Mouse (Mus musculus): ENCODE data around the gene Bmpr1a. TPM values are rescaled to one million over a fixed set of nuclear protein-coding genes. Genes with fewer than 3 reads are reported as not detected.
A peak's percentile ranks its signal among the peaks of the same experiment; 100 is the strongest.
"Not testable (repeated sequence)": the region's sequence is repeated elsewhere in the genome, so short reads cannot be mapped to it uniquely, and the experiment has no call there.

The Bmpr1a gene
- polyA plus RNA-seq, 1 experiment from 2014 or later = 25.5 TPM

DNA sequence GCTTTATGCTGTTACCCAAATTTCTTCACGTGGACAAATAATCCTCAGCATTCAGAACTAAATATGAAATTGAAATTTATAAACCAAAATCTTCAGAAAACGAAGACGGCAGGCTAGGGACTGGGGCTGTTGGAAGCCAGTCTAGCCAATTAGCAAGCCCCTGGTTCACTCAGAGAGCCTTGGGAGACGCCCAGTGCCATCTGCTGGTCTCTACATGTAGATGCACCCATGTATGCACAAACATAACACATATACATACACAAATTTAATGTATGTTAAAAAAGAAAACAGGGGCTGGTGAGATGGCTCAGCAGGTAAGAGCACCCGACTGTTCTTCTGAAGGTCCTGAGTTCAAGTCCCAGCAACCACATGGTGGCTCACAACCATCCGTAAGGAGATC, 56.5 kb downstream of the Bmpr1a start:
- Histone ChIP-seq H3K27me3 (no peaks in the 10 kb centered on the region), H3K4me3 (no peak overlapping the region), H3K27ac (no peak overlapping the region), H3K36me3 (ENCODE audit: poor library complexity, severe bottlenecking) (peaks cover 30% of the 10 kb centered on the region), H3K9ac (no peak overlapping the region), H3K4me1 (peaks cover 3% of the 10 kb centered on the region; the same call in 1 of the 2 replicates), H3K9me3 (replicated peaks) (no peaks in the 10 kb centered on the region), H3K4me2 (no peak overlapping the region)
- ATAC-seq = no peak
- 95% methylated on average over 6 of the region's 6 CpGs for WGBS

DNA sequence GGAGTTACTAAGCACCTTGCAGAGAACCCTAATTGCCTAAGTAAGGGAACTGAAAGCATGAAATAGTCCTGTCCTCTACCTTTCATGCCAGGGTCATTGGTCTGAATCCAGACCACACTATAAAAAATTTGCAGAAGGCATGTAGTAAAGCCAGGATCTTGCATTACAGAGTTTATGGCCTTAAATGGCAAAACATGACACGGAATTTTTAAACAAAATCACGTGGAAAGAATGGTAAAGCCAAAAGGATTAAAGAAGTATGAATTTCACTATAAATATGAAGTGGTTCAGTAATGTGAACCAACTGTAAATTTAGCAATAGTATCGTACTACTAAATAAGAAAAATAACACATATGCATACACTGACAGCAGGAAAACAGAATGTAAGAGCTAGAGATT, 57.8 kb downstream of the Bmpr1a start:
- Histone ChIP-seq H3K9me3 (replicated peaks) (no peaks in the 10 kb centered on the region), H3K4me2 (no peak overlapping the region), H3K36me3 (ENCODE audit: poor library complexity, severe bottlenecking) (peaks cover 40% of the 10 kb centered on the region), H3K27me3 (no peaks in the 10 kb centered on the region), H3K9ac (no peak overlapping the region), H3K27ac (no peak overlapping the region), H3K4me1 (peaks cover 3% of the 10 kb centered on the region; the same call in 1 of the 2 replicates), H3K4me3 (no peak overlapping the region)
- ATAC-seq = no peak
- WGBS = 94% methylated on average over 3 of the region's 3 CpGs

DNA sequence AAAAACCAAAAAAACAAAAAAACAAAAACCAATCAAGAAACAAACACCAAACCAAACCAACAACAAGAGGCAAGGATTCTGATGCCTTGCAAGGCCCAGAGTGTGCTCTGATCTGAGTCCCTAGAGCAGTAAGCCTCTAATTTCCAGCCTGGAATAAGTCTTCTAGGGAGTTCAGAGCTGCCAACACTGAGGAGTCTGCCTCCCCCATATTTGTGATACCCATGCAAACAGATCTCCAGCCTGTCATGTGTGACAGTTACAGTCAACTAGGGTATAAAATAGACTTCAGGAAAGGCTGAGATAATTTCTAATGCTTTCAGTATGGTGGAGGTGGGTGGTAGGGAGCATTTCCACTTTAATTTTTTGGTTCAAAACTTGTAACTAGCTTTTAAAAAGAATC, 58.2 kb downstream of the Bmpr1a start:
- no peak for ATAC-seq
- H3K4me1 ChIP-seq = peaks cover 3% of the 10 kb centered on the region; the same call in 1 of the 2 replicates

DNA sequence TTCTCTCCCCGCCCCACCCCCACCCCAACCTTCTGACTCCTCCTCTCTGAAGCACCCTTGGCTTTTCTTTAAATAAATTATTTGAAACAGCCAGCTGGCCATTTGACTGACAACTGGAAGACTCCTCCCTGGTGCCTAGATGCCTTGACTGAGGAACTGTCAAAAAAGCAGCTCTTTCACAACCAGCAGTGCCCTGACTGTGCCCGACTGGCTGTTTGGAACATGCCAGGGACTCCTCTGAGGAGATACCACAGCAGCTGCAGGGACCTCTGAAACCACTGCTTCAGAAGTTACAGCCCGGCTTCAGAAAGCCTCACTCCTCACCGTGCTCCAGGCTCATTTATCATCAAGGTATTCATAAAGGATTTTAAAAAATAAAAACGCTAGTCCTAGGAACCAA, 58.8 kb downstream of the Bmpr1a start:
- no peak overlapping the region for H3K4me2 ChIP-seq
- no peak for ATAC-seq
- WGBS = 85% methylated on average over 5 of the region's 5 CpGs
- peaks cover 3% of the 10 kb centered on the region; the same call in 1 of the 2 replicates for H3K4me1 ChIP-seq
- H3K27me3 ChIP-seq = no peaks in the 10 kb centered on the region
- peaks cover 47% of the 10 kb centered on the region for H3K36me3 ChIP-seq (ENCODE audit: poor library complexity, severe bottlenecking)
- H3K9ac ChIP-seq = no peak overlapping the region
- H3K27ac ChIP-seq = no peak overlapping the region
- H3K4me3 ChIP-seq = no peak overlapping the region
- H3K9me3 ChIP-seq (replicated peaks) = no peaks in the 10 kb centered on the region

More for the DNA sequence above, 58.2 kb downstream of the Bmpr1a start:
- no peaks in the 10 kb centered on the region for H3K27me3 ChIP-seq
- H3K36me3 ChIP-seq (ENCODE audit: poor library complexity, severe bottlenecking) = peaks cover 43% of the 10 kb centered on the region
- no peak overlapping the region for H3K9ac ChIP-seq
- H3K9me3 ChIP-seq (replicated peaks) = no peaks in the 10 kb centered on the region
- no peak overlapping the region for H3K4me3 ChIP-seq
- H3K4me2 ChIP-seq = no peak overlapping the region
- no peak overlapping the region for H3K27ac ChIP-seq

DNA sequence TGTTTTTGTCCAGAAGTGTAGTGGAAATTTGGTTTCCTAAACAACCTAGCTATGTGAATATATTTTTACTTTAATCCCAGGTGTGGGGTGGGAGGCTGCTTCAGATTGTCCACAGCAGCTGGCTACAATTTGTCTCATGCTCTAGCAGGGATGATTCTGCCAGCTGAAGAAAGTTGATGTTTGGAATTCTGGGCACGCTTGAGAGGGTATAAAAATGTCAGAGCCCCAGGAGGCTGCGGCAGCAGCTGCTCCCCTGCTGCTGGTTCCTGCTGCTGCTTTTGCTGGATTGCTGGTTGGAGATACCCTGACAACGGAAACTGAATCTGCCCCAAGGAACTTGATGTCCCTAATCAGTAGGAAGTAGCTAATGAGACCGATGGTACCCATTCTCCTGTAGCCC, 60.6 kb downstream of the Bmpr1a start:
- H3K27ac ChIP-seq = peak overlapping the region; percentile 44
- WGBS = 72% methylated on average over 4 of the region's 4 CpGs
- no peak overlapping the region for H3K9ac ChIP-seq
- H3K27me3 ChIP-seq = no peaks in the 10 kb centered on the region
- H3K9me3 ChIP-seq (replicated peaks) = no peaks in the 10 kb centered on the region
- H3K4me3 ChIP-seq = no peak overlapping the region
- no peak overlapping the region for H3K4me2 ChIP-seq
- no peak for ATAC-seq
- peaks cover 3% of the 10 kb centered on the region; the same call in 1 of the 2 replicates for H3K4me1 ChIP-seq
- peaks cover 43% of the 10 kb centered on the region for H3K36me3 ChIP-seq (ENCODE audit: poor library complexity, severe bottlenecking)

DNA sequence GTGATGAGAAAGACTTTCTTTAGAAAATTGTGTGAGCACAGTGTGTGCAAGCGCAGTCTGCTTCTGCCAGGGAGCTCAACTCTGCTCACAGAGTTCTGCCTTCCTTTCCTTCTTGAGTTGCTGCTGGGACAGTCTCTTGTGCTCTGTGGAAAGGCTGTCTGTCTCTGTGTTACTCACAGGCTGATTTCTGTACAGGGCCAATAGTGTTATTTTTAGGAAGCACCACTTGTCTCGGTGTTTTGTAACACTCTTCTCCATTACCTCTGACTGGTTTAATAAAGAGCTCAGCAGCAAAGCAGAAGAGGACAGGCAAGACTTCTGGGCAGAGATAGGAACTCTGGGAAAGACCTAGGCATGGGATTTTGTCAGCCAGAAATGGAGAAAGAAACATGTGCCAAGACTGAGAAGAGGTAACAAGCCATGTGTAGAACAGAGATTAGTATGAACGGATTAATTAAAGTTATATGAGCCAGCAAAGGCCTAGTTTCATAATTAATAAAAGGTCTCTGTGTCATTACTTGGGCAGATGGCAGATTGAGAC, 62.5 kb downstream of the Bmpr1a start:
- Histone ChIP-seq H3K9ac (no peak overlapping the region), H3K27me3 (no peaks in the 10 kb centered on the region), H3K4me2 (no peak overlapping the region), H3K4me1 (peaks cover 3% of the 10 kb centered on the region; the same call in 1 of the 2 replicates), H3K9me3 (replicated peaks) (no peaks in the 10 kb centered on the region), H3K27ac (no peak overlapping the region), H3K4me3 (no peak overlapping the region), H3K36me3 (ENCODE audit: poor library complexity, severe bottlenecking) (peaks cover 35% of the 10 kb centered on the region)
- 93% methylated on average over 3 of the region's 3 CpGs for WGBS
- ATAC-seq = no peak

GRCm38 (mm10) chr14:34429069-34429468, 74.1 kb downstream of the Bmpr1a start:
- Histone ChIP-seq H3K9me3 (replicated peaks) (no peaks in the 10 kb centered on the region), H3K4me3 (no peak overlapping the region), H3K27ac (no peak overlapping the region), H3K36me3 (ENCODE audit: poor library complexity, severe bottlenecking) (peaks cover 44% of the 10 kb centered on the region), H3K4me1 (no peaks in the 10 kb centered on the region), H3K4me2 (no peak overlapping the region), H3K27me3 (no peaks in the 10 kb centered on the region), H3K9ac (no peak overlapping the region)
- WGBS = 95% methylated on average over 1 of the region's 1 CpGs
- no peak for ATAC-seq

DNA sequence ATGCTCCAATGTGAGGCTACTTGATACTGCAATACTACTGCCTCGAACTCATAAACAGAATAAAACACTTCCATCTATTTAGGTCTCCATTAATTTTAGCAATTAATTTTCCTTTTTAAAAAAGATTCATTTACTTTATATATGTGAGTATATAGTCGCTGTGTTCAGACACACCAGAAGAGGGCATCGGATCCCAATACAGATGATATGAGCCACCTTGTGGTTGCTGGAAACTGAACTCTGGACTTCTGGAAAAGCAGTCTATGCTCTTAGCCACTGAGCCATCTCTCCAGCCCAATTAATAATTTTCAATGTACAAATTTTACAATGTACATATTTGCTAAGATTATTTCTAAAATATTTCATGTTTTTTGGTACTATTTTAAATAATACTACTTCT, 74.9 kb downstream of the Bmpr1a start:
- H3K27ac ChIP-seq = no peak overlapping the region
- H3K4me3 ChIP-seq = no peak overlapping the region
- 95% methylated on average over 3 of the region's 3 CpGs for WGBS
- H3K36me3 ChIP-seq (ENCODE audit: poor library complexity, severe bottlenecking) = peaks cover 51% of the 10 kb centered on the region
- H3K9me3 ChIP-seq (replicated peaks) = no peaks in the 10 kb centered on the region
- no peak overlapping the region for H3K9ac ChIP-seq
- no peaks in the 10 kb centered on the region for H3K4me1 ChIP-seq
- H3K4me2 ChIP-seq = no peak overlapping the region
- no peaks in the 10 kb centered on the region for H3K27me3 ChIP-seq
- no peak for ATAC-seq

DNA sequence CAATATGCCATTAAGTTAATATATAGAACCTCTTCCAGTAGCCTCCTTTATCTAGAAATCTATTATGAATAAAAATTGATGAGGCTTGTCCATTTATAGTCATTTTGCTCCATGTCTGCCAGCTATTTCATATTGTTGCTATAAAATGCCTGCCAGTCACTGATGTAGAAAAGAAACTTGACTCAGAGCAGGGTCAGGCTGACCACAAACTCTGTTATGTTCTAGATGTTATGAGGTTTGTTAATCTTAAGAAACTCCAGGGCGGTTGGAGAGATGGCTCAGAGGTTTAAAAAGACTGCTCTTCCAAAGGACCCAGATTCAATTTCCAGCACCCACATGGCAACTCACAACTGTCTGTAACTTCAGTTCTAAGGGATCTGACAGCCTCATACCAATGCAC, 82.1 kb downstream of the Bmpr1a start:
- 94% methylated on average over 1 of the region's 1 CpGs for WGBS
- H3K4me3 ChIP-seq = no peak overlapping the region
- H3K36me3 ChIP-seq (ENCODE audit: poor library complexity, severe bottlenecking) = peaks cover 74% of the 10 kb centered on the region
- H3K4me2 ChIP-seq = no peak overlapping the region
- no peak overlapping the region for H3K27ac ChIP-seq
- no peak for ATAC-seq
- no peaks in the 10 kb centered on the region for H3K27me3 ChIP-seq
- H3K9ac ChIP-seq = no peak overlapping the region
- no peaks in the 10 kb centered on the region for H3K9me3 ChIP-seq (replicated peaks)
- no peaks in the 10 kb centered on the region for H3K4me1 ChIP-seq

- H3K27me3 ChIP-seq = no peaks in the 10 kb centered on the region
- H3K9ac ChIP-seq = no peak overlapping the region
- WGBS = 82% methylated on average over 5 of the region's 5 CpGs
- H3K4me3 ChIP-seq = no peak overlapping the region
- peaks cover 73% of the 10 kb centered on the region for H3K36me3 ChIP-seq (ENCODE audit: poor library complexity, severe bottlenecking)
- no peaks in the 10 kb centered on the region for H3K4me1 ChIP-seq
- H3K9me3 ChIP-seq (replicated peaks) = no peaks in the 10 kb centered on the region
- no peak for ATAC-seq
- H3K4me2 ChIP-seq = no peak overlapping the region
- H3K27ac ChIP-seq = no peak overlapping the region
Observed at GRCm38 (mm10) chr14:34417501-34417900, 85.6 kb downstream of the Bmpr1a start.

- H3K36me3 ChIP-seq (ENCODE audit: poor library complexity, severe bottlenecking) = peaks cover 69% of the 10 kb centered on the region
- not testable (repeated sequence) for H3K27me3 ChIP-seq
- 95% methylated on average over 4 of the region's 4 CpGs for WGBS
Observed at GRCm38 (mm10) chr14:34416946-34417345, 86.2 kb downstream of the Bmpr1a start.

DNA sequence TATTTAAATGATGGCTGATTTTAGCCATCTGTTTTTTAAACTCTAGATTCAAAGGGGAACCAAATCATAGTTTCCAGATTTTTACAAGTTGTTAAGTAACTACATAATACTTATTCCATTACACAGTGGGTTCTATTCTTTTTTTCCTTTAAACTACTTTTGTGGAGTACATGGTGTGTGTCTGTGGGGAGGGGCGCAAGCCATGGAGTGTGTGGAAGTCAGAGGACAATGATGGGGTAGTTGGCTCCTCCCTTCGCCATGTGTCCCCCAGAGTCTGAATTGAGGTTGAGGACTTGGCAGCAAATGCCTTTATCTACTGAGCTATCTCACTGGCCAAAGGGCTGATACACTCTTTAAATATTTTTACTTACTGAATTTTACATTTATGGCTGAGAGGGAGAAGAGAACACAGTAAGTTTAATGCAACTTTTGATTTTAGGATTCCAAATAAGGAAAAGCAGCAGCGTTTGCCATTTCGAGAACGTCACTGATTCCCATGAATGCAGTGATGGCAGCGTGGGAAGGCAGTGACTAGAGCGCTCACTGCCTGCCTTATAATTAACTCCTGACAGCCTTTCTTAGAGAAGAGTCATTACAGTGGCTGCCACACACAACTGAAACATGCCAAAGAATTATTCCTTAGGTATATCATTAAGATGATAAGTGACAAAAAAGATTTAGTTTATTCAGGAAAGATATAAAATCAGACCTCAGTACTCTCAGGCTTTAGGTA, 90.8 kb downstream of the Bmpr1a start:
- Histone ChIP-seq H3K36me3 (ENCODE audit: poor library complexity, severe bottlenecking) (peaks cover 62% of the 10 kb centered on the region), H3K9me3 (replicated peaks) (peaks cover 4% of the 10 kb centered on the region; the same call in 1 of the 2 replicates), H3K9ac (no peak overlapping the region), H3K27ac (no peak overlapping the region), H3K4me1 (no peaks in the 10 kb centered on the region), H3K27me3 (no peaks in the 10 kb centered on the region), H3K4me2 (no peak overlapping the region), H3K4me3 (no peak overlapping the region)
- no peak for ATAC-seq
- 88% methylated on average over 7 of the region's 7 CpGs for WGBS

More at GRCm38 (mm10) chr14:34416946-34417345, 86.2 kb downstream of the Bmpr1a start:
- not testable (repeated sequence) for H3K9ac ChIP-seq; H3K4me1 ChIP-seq; H3K9me3 ChIP-seq (replicated peaks); H3K27ac ChIP-seq; H3K4me3 ChIP-seq; ATAC-seq; H3K4me2 ChIP-seq
